Mouse (Mus musculus): ENCODE data around the gene Sergef. TPM values are rescaled to one million over a fixed set of nuclear protein-coding genes. Genes with fewer than 3 reads are reported as not detected.

Sergef gene
- polyA plus RNA-seq, 1 experiment, result 7.4 TPM

DNA sequence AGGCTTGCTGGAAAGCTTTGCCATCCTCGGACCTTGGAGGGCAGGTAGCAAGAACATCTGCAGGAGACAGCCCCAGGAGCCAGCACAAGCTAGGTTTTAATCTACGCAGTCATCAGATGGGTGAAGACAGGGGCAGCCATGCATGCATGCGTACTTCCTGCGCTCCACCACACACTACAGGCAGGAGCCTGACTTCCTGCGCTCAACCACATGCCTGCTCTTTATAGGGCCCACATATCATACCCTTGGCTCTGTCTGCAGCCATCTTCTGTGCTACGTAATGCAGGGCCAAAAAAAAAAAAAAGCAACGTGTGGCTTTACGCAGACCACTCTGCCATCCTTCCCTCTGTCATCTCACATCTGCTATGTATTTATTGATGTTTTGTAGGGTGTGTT, 32.6 kb downstream of the Sergef start:
- Histone ChIP-seq H3K27ac (ENCODE audit: insufficient read depth, low read depth, low read length) (peak overlapping the region; percentile 86), H3K4me3 (ENCODE audit: insufficient read depth, low read length) (no peak overlapping the region), H3K4me1 (ENCODE audit: control insufficient read depth, insufficient read depth, low read length) (peaks cover 29% of the 10 kb centered on the region)
- TF ChIP-seq CTCF (IDR thresholded peaks at IDR 0.05; ENCODE audit: low read depth, low read length) (no peak), POLR2A (IDR thresholded peaks at IDR 0.05; ENCODE audit: borderline replicate concordance, low read depth, low read length) (no peak)

DNA sequence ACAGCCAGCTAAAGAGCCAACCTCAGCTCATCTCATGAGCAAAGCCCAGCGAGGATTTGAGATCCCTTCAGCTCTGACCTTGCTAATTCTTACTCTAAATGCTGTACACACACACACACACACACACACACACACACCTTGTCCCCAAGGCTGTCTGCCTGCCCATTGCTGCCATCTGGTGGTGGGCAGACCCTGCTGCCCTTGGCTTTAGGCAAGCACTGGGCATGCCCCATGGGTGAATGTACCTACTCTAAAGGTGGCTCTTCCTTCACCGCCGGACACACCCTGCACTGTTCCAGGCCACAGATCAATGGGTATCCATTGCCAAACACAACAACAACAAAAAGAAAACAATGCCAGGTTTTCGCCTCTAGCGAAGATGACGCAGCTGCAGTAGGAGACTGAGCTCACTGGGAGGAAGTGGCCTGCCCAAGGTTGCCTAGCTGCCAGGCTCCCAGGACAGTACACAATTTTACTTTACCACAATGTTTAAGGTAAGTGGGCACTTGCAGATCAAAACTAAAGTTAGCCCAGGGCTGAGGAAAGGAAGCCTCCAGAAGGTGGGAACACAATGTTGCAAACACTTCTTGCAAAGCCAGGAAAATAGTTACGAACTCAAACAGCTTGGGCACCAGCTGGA, 33.1 kb downstream of the Sergef start:
- Histone ChIP-seq H3K27ac (ENCODE audit: insufficient read depth, low read depth, low read length) (peak overlapping the region; percentile 86), H3K4me3 (ENCODE audit: insufficient read depth, low read length) (no peak overlapping the region), H3K4me1 (ENCODE audit: control insufficient read depth, insufficient read depth, low read length) (peaks cover 30% of the 10 kb centered on the region)
- TF ChIP-seq CTCF (IDR thresholded peaks at IDR 0.05; ENCODE audit: low read depth, low read length) (peak; percentile 94), POLR2A (IDR thresholded peaks at IDR 0.05; ENCODE audit: borderline replicate concordance, low read depth, low read length) (no peak)

DNA sequence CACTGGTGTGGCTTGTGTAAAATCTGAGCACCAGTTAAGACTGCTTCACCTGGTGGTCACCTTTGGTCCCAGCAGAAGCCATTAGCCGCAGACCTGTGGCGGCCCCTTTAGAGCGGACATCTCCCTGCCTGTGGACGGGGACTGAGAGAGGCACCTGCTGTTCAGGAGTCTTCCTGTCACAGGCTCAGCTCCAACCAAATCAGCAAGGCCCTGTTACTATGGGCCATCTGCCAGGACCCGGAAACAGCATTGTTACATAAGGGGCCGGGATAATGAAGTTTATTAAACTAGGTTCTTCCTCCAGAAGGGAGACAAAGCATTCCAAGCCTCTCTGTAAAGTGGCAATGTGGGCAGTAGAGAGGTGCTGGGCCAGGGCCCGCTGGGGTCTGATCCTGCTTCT, 36.6 kb downstream of the Sergef start:
- TF ChIP-seq POLR2A (IDR thresholded peaks at IDR 0.05; ENCODE audit: borderline replicate concordance, low read depth, low read length) (no peak), CTCF (IDR thresholded peaks at IDR 0.05; ENCODE audit: low read depth, low read length) (no peak)
- H3K27ac ChIP-seq (ENCODE audit: insufficient read depth, low read depth, low read length), result no peak overlapping the region
- H3K4me3 ChIP-seq (ENCODE audit: insufficient read depth, low read length), result no peak overlapping the region
- peaks cover 16% of the 10 kb centered on the region for H3K4me1 ChIP-seq (ENCODE audit: control insufficient read depth, insufficient read depth, low read length)

DNA sequence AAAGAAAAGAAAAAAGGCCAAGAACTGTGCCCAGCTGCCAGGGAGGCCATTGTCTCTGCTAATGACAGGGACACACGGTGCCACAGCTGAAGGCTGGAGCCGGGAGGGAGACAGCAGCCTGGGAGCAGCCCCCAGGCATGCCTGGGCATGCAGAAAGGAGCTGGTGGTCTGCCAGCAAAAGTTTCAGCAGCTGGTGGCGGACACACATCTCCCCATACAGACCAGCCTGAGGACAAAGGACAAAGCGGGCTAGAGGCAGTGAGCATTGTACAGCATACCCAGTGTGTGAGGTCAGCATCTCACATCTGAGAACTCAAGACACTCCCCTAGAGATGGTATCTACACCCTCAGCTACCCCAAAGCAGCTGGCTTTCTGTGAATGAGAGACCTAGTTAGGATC, 37.5 kb downstream of the Sergef start:
- Histone ChIP-seq H3K4me3 (ENCODE audit: insufficient read depth, low read length) (no peak overlapping the region), H3K27ac (ENCODE audit: insufficient read depth, low read depth, low read length) (no peak overlapping the region), H3K4me1 (ENCODE audit: control insufficient read depth, insufficient read depth, low read length) (peaks cover 14% of the 10 kb centered on the region)
- no peak for TF ChIP-seq POLR2A (IDR thresholded peaks at IDR 0.05; ENCODE audit: borderline replicate concordance, low read depth, low read length)
- no peak for TF ChIP-seq CTCF (IDR thresholded peaks at IDR 0.05; ENCODE audit: low read depth, low read length)

DNA sequence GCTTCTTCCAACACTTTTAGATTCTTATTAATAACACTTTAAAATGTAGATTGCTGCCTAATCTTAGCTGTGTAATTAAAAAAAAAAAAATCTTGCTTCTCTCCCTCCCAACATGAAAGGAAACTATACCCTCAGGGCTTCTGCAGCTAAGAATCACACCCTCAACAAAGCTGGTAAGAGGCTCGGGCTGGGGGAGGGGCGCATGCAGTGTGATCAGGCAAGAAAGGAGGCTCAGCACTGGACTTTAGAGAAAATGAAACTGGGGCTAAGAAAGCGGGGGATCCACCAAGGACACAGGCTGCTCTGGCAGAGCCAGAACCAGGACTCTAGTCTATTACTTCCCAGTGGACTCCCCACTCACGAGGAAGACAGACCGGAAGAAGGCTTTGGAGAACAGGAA, 38.5 kb downstream of the Sergef start:
- no peak overlapping the region for H3K27ac ChIP-seq (ENCODE audit: insufficient read depth, low read depth, low read length)
- H3K4me3 ChIP-seq (ENCODE audit: insufficient read depth, low read length), result no peak overlapping the region
- peaks cover 7% of the 10 kb centered on the region; the same call in 1 of the 2 replicates for H3K4me1 ChIP-seq (ENCODE audit: control insufficient read depth, insufficient read depth, low read length)
- TF ChIP-seq POLR2A (IDR thresholded peaks at IDR 0.05; ENCODE audit: borderline replicate concordance, low read depth, low read length) (no peak), CTCF (IDR thresholded peaks at IDR 0.05; ENCODE audit: low read depth, low read length) (no peak)

DNA sequence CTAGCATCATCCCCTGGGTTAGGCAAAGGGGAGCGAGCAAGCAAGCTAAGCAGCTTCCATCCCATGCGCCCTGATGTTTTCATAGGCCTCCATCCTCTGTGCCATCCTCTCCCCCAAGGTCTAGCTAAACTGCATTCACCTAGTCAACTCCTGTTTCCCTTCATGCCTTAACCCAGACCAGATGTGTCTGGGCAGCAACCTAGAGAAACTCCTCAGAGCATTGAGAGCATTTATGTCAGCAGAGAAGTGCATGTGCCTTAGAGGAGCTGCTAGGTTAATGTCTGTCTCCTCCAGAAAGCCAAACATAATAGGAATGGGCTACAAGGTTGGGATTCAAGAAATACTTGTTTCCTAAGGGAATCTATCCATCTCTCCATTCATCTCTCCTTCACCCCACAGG, 42.6 kb downstream of the Sergef start:
- no peak overlapping the region for H3K27ac ChIP-seq (ENCODE audit: insufficient read depth, low read depth, low read length)
- H3K4me1 ChIP-seq (ENCODE audit: control insufficient read depth, insufficient read depth, low read length), result peaks cover 3% of the 10 kb centered on the region; the same call in 1 of the 2 replicates
- TF ChIP-seq POLR2A (IDR thresholded peaks at IDR 0.05; ENCODE audit: borderline replicate concordance, low read depth, low read length) (no peak), CTCF (IDR thresholded peaks at IDR 0.05; ENCODE audit: low read depth, low read length) (no peak)
- H3K4me3 ChIP-seq (ENCODE audit: insufficient read depth, low read length), result no peak overlapping the region

DNA sequence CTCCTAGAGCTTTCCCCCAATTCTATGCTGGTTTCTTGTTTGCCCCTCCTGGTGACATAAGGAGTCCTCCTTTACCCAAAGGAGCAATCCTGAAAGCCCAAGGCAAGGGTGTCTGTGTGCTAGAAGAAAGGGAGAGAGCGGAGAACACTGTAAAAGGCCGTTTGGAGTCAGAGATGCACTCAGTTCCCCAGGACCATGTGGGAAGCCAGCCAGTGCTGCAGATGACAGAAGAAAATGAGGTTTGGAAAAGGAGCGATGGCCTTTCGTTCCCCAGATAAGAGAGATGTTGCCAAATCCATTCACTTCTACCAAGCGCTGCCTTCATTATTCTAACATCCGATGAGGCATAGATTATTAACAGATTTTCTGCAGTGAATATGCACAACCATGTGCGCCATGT, 48.1 kb downstream of the Sergef start:
- TF ChIP-seq POLR2A (IDR thresholded peaks at IDR 0.05; ENCODE audit: borderline replicate concordance, low read depth, low read length), result no peak
- no peak for TF ChIP-seq CTCF (IDR thresholded peaks at IDR 0.05; ENCODE audit: low read depth, low read length)
- peaks cover 22% of the 10 kb centered on the region for H3K4me1 ChIP-seq (ENCODE audit: control insufficient read depth, insufficient read depth, low read length)
- H3K27ac ChIP-seq (ENCODE audit: insufficient read depth, low read depth, low read length), result no peak overlapping the region
- no peak overlapping the region for H3K4me3 ChIP-seq (ENCODE audit: insufficient read depth, low read length)

DNA sequence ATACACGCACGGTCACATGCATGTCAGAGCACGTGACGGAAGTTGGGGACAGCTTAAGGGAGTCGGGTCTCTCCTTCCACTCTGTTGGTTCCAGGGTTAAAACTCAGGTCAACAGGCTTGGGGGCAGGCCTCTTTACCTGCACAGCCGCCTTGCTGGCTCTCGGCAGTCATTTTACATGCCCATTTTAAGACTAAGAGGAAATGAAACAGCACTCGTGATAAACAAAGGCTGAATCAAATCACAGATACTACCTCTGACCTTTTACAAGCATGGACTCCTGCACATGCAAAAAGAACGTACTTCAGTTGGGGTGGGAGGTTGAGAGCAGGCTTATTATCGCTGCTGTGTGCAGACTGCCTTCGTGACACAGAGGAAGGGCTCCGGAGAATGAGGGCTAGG, 50.4 kb downstream of the Sergef start:
- Histone ChIP-seq H3K4me3 (ENCODE audit: insufficient read depth, low read length) (no peak overlapping the region), H3K27ac (ENCODE audit: insufficient read depth, low read depth, low read length) (no peak overlapping the region), H3K4me1 (ENCODE audit: control insufficient read depth, insufficient read depth, low read length) (peaks cover 22% of the 10 kb centered on the region)
- TF ChIP-seq CTCF (IDR thresholded peaks at IDR 0.05; ENCODE audit: low read depth, low read length) (no peak), POLR2A (IDR thresholded peaks at IDR 0.05; ENCODE audit: borderline replicate concordance, low read depth, low read length) (no peak)

DNA sequence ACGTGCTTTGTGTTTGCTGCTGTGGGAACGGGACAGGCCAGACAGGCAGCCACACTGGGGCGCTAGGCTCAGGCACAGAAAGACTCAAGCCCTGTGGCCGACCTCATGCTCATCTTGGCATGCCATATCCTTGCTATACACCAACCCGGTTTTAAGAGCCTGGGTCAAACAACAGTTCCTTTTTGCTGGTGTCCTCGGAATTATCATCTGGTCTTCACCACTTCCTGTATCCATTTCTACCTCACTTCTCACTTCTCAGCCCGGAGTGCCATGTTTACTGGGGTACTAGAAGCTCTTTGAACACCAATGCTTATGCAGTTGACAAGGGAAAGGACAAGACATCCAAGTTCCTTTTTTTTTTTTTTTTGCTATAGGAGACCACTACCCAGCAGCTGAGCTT, 51.6 kb downstream of the Sergef start:
- Histone ChIP-seq H3K27ac (ENCODE audit: insufficient read depth, low read depth, low read length) (peak overlapping the region; percentile 54), H3K4me1 (ENCODE audit: control insufficient read depth, insufficient read depth, low read length) (peaks cover 22% of the 10 kb centered on the region), H3K4me3 (ENCODE audit: insufficient read depth, low read length) (no peak overlapping the region)
- TF ChIP-seq CTCF (IDR thresholded peaks at IDR 0.05; ENCODE audit: low read depth, low read length) (0 out of 2 replicates have a peak, but pooled peaks have one; percentile 15), POLR2A (IDR thresholded peaks at IDR 0.05; ENCODE audit: borderline replicate concordance, low read depth, low read length) (no peak)

DNA sequence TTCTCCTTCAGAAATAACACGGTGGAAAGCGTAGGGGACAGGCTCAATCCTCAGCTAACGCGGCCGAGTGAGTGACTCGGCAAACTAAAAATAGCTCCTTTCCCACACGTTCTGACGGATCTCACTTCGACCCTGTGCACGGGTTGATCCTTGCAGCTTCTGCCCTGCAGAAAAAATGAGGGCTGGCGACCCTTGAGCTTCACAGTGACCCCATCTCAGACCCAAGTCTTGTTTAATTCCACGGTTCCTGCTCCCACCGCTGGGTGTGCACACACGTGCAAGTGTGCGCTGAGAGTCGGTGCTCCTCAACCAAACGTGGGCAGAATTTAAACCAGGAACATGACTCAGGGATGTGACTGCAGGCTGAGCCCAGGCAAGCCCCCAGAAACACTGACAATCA, 52.1 kb downstream of the Sergef start:
- no peak for TF ChIP-seq POLR2A (IDR thresholded peaks at IDR 0.05; ENCODE audit: borderline replicate concordance, low read depth, low read length)
- TF ChIP-seq CTCF (IDR thresholded peaks at IDR 0.05; ENCODE audit: low read depth, low read length), result no peak

More for the DNA sequence above, 52.1 kb downstream of the Sergef start:
- no peak overlapping the region for H3K4me3 ChIP-seq (ENCODE audit: insufficient read depth, low read length)
- H3K27ac ChIP-seq (ENCODE audit: insufficient read depth, low read depth, low read length), result peak overlapping the region; percentile 54
- H3K4me1 ChIP-seq (ENCODE audit: control insufficient read depth, insufficient read depth, low read length), result peaks cover 22% of the 10 kb centered on the region
